Mouse (Mus musculus) embryonic facial prominence, embryonic 12.5 days (tissue): ENCODE measurements around the gene Tec. TPM values are rescaled to one million over a fixed set of nuclear protein-coding genes. Genes with fewer than 3 reads are reported as not detected.

Source experiments
- ATAC-seq: fragments of 200-750 bp; cut with Nextera tagmentation; 2 replicates; pipeline ENCODE4 v1.8.0; 2017; ENCODE audit not compliant: insufficient number of reproducible peaks, insufficient read depth, low FRiP score, low TSS enrichment
- H3K27ac ChIP-seq: fragments of 300-500 bp; sonication (generic); 2 replicates; pipeline ENCODE4 v1.5.1; 2016; ENCODE audit warnings: mild to moderate bottlenecking
- H3K27me3 ChIP-seq: fragments of 300-500 bp; sonication (generic); 2 replicates; pipeline ENCODE4 v1.6.1; 2016; ENCODE audit warnings: mild to moderate bottlenecking, moderate library complexity
- H3K36me3 ChIP-seq: fragments of 300-500 bp; sonication (generic); 2 replicates; pipeline ENCODE4 v1.6.1; 2016; ENCODE audit warnings: mild to moderate bottlenecking
- H3K4me1 ChIP-seq: fragments of 300-500 bp; sonication (generic); 2 replicates; pipeline ENCODE4 v1.6.1; 2016
- H3K4me2 ChIP-seq: fragments of 300-500 bp; sonication (generic); replicated peaks from 2 replicates; pipeline ENCODE4 v1.6.1; 2016; ENCODE audit warnings: mild to moderate bottlenecking, moderate library complexity
- H3K4me3 ChIP-seq: fragments of 300-500 bp; sonication (generic); 2 replicates; pipeline ENCODE4 v1.5.1; 2016; ENCODE audit warnings: mild to moderate bottlenecking
- H3K9ac ChIP-seq: fragments of 300-500 bp; sonication (generic); 2 replicates; pipeline ENCODE4 v1.6.1; 2016; ENCODE audit warnings: mild to moderate bottlenecking, moderate library complexity
- H3K9me3 ChIP-seq: fragments of 300-500 bp; sonication (generic); 2 replicates; pipeline ENCODE4 v1.6.1; 2016; ENCODE audit warnings: mild to moderate bottlenecking, moderate library complexity
- WGBS: fragments of 180-500 bp; shearing (Covaris S2); methylation state at CpG from one replicate; pipeline ENCODE4 v1.1.7; 2016; 5-methylcytosine and 5-hydroxymethylcytosine counted together
- polyA plus RNA-seq: library from polyadenylated mRNA; unstranded; fragments of >200 nt; fragmentation: Nextera tagmentation; extraction: Ambion mirVana; gene quantifications from 2 replicates; pipeline ENCODE4 v1.2.1, GENCODE M21; 2016

Gene Tec
- polyA plus RNA-seq, 1 experiment from 2014 or later: 3.3 TPM

DNA sequence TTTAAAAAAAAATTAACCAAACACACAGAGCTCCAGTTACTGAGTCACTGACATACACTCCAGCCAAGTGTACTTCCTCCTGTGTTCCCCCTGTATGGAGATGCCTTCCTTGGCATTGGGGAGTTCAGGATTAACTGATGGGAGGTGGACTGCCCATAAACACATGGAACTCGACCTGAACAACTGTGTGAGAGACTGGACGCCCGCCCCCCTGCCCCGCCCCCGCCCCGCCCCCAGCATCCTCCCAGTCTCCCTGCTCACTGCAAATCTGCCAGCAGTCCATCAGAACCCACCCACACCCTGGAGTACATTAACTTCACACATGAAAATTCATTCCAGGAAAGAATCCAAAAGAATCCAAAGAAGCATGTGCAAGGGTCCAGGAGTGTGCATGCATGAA, 76.5 kb downstream of the Tec start:
- H3K4me1 ChIP-seq: 0 out of 2 replicates have a peak, but pooled peaks cover 5% of the 10 kb centered on the region
- H3K9me3 ChIP-seq: no peaks in the 10 kb centered on the region
- H3K9ac ChIP-seq: no peak overlapping the region
- H3K4me3 ChIP-seq: no peak overlapping the region
- no peak overlapping the region for H3K4me2 ChIP-seq
- no peak for ATAC-seq
- no peak overlapping the region for H3K27ac ChIP-seq
- no peaks in the 10 kb centered on the region for H3K36me3 ChIP-seq
- 27% methylated on average over 6 of the region's 6 CpGs for WGBS
- H3K27me3 ChIP-seq: no peaks in the 10 kb centered on the region

DNA sequence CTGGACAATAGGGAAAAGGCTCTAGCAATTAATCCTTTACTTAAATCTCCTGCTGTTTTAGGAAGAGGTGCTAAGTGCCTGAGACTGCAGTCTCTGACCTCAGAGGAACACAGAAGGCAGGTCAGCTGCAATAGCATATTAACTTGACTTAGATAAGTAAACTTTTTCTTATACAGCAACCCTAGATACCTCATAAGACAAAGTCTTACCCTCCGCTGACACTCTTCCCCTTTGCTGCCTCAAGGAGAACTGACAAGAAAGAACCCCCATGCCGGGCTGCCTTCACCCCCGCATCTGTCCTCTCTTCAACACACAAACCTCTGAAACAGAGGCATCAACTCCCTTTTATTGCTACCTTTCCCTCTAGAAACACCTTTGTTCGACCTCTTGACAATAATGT, 76.9 kb downstream of the Tec start:
- no peak overlapping the region for H3K27ac ChIP-seq
- H3K4me1 ChIP-seq: 0 out of 2 replicates have a peak, but pooled peaks cover 5% of the 10 kb centered on the region
- no peak overlapping the region for H3K4me3 ChIP-seq
- no peak overlapping the region for H3K4me2 ChIP-seq
- no peaks in the 10 kb centered on the region for H3K36me3 ChIP-seq
- H3K9ac ChIP-seq: no peak overlapping the region
- ATAC-seq: no peak
- no peaks in the 10 kb centered on the region for H3K9me3 ChIP-seq
- WGBS: 65% methylated on average over 4 of the region's 4 CpGs
- no peaks in the 10 kb centered on the region for H3K27me3 ChIP-seq

DNA sequence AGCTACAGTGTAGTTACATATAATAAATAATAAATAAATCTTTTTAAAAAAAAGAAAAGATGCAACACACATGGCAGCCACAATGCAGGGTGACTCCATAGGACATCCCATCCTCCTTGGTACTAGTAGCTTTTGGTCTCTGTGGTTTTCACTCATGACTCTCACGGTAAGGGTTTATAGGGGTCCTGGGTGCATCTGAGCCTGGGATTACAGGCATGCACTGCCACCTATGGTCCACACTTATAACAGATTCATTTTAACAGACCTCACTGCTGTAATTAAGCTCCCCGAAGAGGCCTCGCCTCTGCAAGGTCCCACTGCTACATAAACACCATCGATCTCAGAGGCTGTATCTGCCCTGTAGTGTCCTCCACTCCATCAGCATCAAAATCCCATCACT, 82.8 kb downstream of the Tec start:
- WGBS: 71% methylated on average over 4 of the region's 4 CpGs
- ATAC-seq: no peak
- H3K36me3 ChIP-seq: no peaks in the 10 kb centered on the region

DNA sequence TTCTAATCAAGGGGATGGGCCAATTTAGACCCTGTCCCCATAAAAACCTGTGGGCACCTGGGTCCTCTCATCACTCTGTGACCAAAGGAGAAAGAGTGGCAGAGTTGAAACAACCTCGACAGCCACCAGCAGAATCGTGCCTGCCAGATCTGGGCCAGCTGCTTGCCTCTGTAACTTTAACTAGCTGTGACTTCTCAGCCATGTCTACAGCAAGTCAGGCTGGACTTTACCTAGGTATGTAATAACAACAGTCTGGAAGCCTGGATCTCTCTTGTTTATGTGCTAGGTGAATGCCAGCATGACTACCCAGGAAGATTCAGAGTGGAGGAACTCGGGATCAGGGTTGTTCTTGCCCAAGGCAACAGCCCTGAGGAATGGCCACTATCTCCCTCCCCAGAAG, 83.6 kb downstream of the Tec start:
- WGBS: 83% methylated on average over 3 of the region's 3 CpGs

More for the DNA sequence above, 82.8 kb downstream of the Tec start:
- no peaks in the 10 kb centered on the region for H3K4me1 ChIP-seq
- no peak overlapping the region for H3K4me2 ChIP-seq
- H3K9me3 ChIP-seq: no peaks in the 10 kb centered on the region
- H3K4me3 ChIP-seq: no peak overlapping the region
- no peaks in the 10 kb centered on the region for H3K27me3 ChIP-seq
- no peak overlapping the region for H3K9ac ChIP-seq
- H3K27ac ChIP-seq: no peak overlapping the region

DNA sequence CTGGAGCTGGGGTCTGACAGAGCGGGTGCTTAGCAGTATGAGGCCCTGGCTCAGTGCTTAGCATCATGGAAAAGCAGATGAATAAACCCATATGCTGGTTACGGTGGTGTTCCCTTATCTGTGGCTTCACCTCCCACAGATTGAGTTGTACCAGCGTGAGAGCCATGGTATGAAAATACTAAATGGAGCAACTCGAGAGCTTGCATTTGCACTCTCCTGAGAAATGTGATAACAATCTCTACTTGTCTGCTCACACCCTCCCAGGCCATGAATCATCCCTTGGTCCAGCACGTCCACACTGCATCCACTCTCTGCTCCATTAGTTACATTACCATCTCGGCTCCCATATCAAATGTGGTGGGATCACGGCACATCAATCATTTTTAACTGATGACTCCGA, 84.3 kb downstream of the Tec start:
- ATAC-seq: no peak
- H3K27ac ChIP-seq: no peak overlapping the region
- H3K4me2 ChIP-seq: no peak overlapping the region
- no peaks in the 10 kb centered on the region for H3K4me1 ChIP-seq
- 86% methylated on average over 8 of the region's 8 CpGs for WGBS
- H3K4me3 ChIP-seq: no peak overlapping the region
- no peaks in the 10 kb centered on the region for H3K27me3 ChIP-seq
- no peak overlapping the region for H3K9ac ChIP-seq
- no peaks in the 10 kb centered on the region for H3K36me3 ChIP-seq
- no peaks in the 10 kb centered on the region for H3K9me3 ChIP-seq

More for the DNA sequence above, 83.6 kb downstream of the Tec start:
- Histone ChIP-seq H3K27me3 (no peaks in the 10 kb centered on the region), H3K27ac (no peak overlapping the region), H3K9ac (no peak overlapping the region), H3K4me1 (no peaks in the 10 kb centered on the region), H3K9me3 (no peaks in the 10 kb centered on the region), H3K36me3 (no peaks in the 10 kb centered on the region), H3K4me2 (no peak overlapping the region), H3K4me3 (no peak overlapping the region)
- no peak for ATAC-seq

DNA sequence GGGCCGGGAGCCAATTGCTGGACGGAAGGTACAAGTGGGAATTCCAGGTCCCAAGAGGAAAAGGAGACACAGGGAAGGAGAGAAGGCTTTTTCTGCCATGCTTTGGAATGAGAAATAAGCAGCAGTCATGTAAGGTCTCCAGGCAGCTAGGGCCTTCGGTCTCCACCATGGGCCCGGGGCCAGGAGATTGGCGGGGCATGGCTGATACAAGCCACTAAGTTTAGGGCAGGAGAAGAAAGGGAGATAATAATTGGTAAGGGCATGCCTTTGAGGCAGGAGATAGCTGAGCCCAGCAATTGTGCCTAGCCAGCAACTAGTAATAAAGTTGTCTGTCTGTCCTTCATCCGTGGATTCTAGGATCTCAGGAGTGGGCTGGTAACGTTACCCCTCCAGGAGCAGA, 85.2 kb downstream of the Tec start:
- Histone ChIP-seq H3K4me2 (no peak overlapping the region), H3K9ac (no peak overlapping the region), H3K27me3 (no peaks in the 10 kb centered on the region), H3K4me3 (no peak overlapping the region), H3K36me3 (no peaks in the 10 kb centered on the region), H3K4me1 (no peaks in the 10 kb centered on the region), H3K9me3 (no peaks in the 10 kb centered on the region), H3K27ac (no peak overlapping the region)
- 91% methylated on average over 7 of the region's 7 CpGs for WGBS
- no peak for ATAC-seq

DNA sequence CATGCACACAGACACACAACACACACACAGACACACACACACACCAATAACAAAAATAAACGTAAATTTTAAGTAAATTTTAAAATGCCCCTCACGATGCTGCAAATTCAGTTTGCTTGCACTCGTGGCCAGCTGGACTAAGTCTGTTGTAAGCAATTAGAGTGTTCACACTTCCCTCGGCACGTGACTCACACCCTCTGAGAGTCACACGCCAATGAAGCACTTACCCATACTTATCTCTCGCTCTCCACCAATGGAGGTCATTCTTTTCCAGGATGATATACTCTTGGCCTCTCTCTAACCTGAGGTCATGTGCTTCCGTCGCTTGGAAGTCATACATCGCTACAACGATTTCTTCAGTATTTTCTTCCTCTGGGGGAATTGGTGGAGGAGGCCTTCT, 86.5 kb downstream of the Tec start:
- no peaks in the 10 kb centered on the region for H3K9me3 ChIP-seq
- H3K27ac ChIP-seq: no peak overlapping the region
- no peak for ATAC-seq
- H3K9ac ChIP-seq: no peak overlapping the region
- H3K4me1 ChIP-seq: no peaks in the 10 kb centered on the region
- no peaks in the 10 kb centered on the region for H3K36me3 ChIP-seq
- no peak overlapping the region for H3K4me3 ChIP-seq
- no peak overlapping the region for H3K4me2 ChIP-seq
- no peaks in the 10 kb centered on the region for H3K27me3 ChIP-seq
- WGBS: 83% methylated on average over 11 of the region's 11 CpGs

DNA sequence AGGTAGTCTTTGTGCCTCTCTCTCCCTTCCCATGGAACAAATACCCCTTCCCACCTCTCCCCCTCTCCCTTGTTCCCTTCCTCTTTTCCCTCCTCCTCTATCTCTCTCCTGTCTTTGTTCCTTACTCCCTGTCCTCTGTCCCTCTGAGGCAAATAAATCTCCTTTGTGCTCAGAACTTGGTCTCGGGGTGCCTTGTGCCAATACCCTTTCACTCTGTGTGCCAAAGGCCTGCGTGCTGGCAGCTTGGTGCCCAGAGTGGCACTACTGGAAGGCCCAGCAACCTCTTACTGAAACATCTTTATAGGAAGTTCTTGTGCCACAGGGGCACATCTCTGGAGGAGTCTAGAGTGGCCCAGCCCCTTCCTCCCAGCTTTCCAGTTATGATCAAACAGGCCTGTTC, 91.7 kb downstream of the Tec start:
- no peak for ATAC-seq
- no peaks in the 10 kb centered on the region for H3K4me1 ChIP-seq

DNA sequence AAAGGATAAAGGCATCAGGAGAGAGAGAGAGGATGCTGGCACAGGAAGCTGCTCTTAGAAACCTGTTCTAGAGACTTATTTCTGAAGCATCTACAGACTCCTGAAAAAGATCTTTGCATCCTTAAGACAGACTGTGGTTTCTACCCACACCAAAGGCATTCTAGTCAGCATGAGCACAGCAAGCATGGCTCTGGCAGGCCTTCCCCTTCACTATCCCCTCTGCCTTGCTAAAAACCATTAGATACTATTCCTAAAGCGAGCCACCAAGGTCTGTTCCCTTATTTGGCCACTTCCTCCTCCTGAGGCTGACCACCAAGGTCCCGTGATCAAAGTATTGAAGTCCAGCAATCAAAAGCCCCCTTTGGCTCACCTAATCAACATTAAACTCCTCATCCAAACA, 92.2 kb downstream of the Tec start:
- no peak for ATAC-seq
- H3K27me3 ChIP-seq: no peaks in the 10 kb centered on the region

More for the DNA sequence above, 91.7 kb downstream of the Tec start:
- Histone ChIP-seq H3K4me2 (no peak overlapping the region), H3K9me3 (no peaks in the 10 kb centered on the region), H3K9ac (no peak overlapping the region), H3K4me3 (no peak overlapping the region), H3K36me3 (no peaks in the 10 kb centered on the region), H3K27me3 (no peaks in the 10 kb centered on the region), H3K27ac (no peak overlapping the region)
- WGBS: 87% methylated on average over 2 of the region's 2 CpGs

DNA sequence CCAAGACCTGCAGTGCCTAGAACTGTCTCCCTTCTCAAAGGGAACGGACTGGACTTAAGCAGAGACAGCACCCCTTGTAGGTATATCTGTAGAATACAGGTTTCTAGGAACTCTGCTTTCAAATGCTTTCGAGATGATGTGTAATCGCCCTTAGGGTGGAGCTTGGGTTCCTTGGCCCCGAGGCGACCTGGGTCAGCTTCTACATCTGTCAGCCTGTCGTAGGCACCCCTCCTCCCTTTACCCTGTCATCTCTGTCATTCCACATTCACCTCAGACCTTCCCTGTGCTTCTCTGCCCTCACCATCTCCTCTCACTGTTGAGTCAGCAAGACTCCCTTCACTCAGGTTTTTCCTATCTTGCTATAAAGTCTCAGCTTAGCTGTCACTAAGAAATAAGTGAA, 98.4 kb downstream of the Tec start:
- ATAC-seq: no peak

More for the DNA sequence above, 92.2 kb downstream of the Tec start:
- Histone ChIP-seq H3K27ac (no peak overlapping the region), H3K4me3 (no peak overlapping the region), H3K4me1 (no peaks in the 10 kb centered on the region), H3K9me3 (no peaks in the 10 kb centered on the region), H3K36me3 (no peaks in the 10 kb centered on the region), H3K9ac (no peak overlapping the region), H3K4me2 (no peak overlapping the region)
- WGBS: 77% methylated on average over 2 of the region's 2 CpGs

DNA sequence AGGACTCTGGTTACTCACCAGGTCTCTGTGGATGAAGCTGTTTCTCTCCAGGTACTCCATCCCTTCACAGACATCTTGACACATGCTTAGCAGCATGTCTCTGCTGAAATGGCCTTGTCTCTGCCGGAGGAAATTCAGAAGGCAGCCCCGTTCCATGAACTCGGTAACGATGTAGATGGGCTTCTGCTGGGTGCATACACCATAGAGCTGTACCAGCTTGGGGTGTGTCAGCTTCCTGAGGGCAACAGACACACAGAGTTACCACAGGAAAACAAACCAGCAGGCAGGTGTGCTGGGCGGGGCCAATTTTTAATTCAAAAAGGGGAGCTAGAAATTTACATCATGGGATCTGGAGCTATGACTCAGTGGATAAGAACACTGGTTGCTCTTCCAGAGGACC, 104.7 kb downstream of the Tec start:
- Histone ChIP-seq H3K4me2 (no peak overlapping the region), H3K9ac (no peak overlapping the region), H3K27ac (no peak overlapping the region), H3K4me1 (no peaks in the 10 kb centered on the region), H3K27me3 (no peaks in the 10 kb centered on the region), H3K36me3 (no peaks in the 10 kb centered on the region), H3K4me3 (no peak overlapping the region), H3K9me3 (no peaks in the 10 kb centered on the region)
- 94% methylated on average over 5 of the region's 5 CpGs for WGBS
- no peak for ATAC-seq

More for the DNA sequence above, 98.4 kb downstream of the Tec start:
- Histone ChIP-seq H3K27ac (no peak overlapping the region), H3K27me3 (no peaks in the 10 kb centered on the region), H3K4me2 (no peak overlapping the region), H3K36me3 (no peaks in the 10 kb centered on the region), H3K9ac (no peak overlapping the region), H3K4me3 (no peak overlapping the region), H3K9me3 (no peaks in the 10 kb centered on the region), H3K4me1 (no peaks in the 10 kb centered on the region)
- 57% methylated on average over 6 of the region's 6 CpGs for WGBS

DNA sequence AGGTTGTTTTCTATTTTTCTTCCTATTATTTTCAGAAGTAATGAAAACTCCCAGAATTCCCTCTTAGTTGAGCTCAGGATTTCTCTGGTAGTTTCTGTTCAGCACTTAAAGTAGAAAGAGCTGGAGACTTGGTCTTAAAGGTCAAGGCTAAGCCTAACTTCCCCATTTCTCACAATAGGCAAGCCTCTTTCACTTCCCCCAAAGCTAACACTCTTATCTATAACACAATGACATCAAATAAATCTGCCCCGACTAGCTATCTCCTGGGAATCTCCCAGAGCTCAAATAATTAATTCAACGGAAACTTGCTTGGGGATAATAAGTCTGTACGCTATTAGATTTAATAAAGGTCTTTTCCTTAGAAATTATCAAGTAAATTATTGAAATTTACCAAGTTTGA, 105.3 kb downstream of the Tec start:
- no peak for ATAC-seq

DNA sequence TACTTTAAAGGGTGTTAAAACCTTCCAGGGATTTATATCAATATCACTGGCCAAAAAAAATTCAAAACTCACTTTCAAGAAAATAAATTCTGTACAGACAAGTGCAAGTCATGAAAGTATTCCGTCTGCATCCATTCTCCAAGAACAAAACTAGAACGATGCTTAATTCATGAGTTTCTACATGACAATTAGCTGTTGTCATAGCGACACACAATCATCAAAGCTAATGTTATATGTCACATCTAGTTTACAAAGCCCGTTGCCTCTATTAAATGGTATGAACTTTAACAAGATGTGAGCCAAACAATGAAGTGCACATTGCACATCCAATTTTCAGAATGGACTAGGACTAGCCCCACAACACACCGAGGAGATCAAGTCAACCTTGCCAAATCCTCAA, 106.5 kb downstream of the Tec start:
- Histone ChIP-seq H3K27me3 (no peaks in the 10 kb centered on the region), H3K27ac (no peak overlapping the region), H3K9ac (no peak overlapping the region), H3K4me3 (no peak overlapping the region), H3K4me1 (peaks cover 3% of the 10 kb centered on the region; the same call in 1 of the 2 replicates), H3K4me2 (no peak overlapping the region), H3K36me3 (no peaks in the 10 kb centered on the region), H3K9me3 (no peaks in the 10 kb centered on the region)
- no peak for ATAC-seq
- 83% methylated on average over 5 of the region's 5 CpGs for WGBS

More for the DNA sequence above, 105.3 kb downstream of the Tec start:
- Histone ChIP-seq H3K27ac (no peak overlapping the region), H3K4me3 (no peak overlapping the region), H3K27me3 (no peaks in the 10 kb centered on the region), H3K4me2 (no peak overlapping the region), H3K9me3 (no peaks in the 10 kb centered on the region), H3K36me3 (no peaks in the 10 kb centered on the region), H3K9ac (no peak overlapping the region), H3K4me1 (peaks cover 2% of the 10 kb centered on the region; the same call in 1 of the 2 replicates)
- 75% methylated on average over 3 of the region's 3 CpGs for WGBS
